Mouse (Mus musculus) brain, adult 2 months (tissue): ENCODE results near the gene Rlbp1.

ENCODE experiments used
- DNase-seq: peaks from one replicate; pipeline ENCODE4 v3.0.0; 2011; ENCODE audit warnings: low read depth, low spot score

Rlbp1 gene

DNA sequence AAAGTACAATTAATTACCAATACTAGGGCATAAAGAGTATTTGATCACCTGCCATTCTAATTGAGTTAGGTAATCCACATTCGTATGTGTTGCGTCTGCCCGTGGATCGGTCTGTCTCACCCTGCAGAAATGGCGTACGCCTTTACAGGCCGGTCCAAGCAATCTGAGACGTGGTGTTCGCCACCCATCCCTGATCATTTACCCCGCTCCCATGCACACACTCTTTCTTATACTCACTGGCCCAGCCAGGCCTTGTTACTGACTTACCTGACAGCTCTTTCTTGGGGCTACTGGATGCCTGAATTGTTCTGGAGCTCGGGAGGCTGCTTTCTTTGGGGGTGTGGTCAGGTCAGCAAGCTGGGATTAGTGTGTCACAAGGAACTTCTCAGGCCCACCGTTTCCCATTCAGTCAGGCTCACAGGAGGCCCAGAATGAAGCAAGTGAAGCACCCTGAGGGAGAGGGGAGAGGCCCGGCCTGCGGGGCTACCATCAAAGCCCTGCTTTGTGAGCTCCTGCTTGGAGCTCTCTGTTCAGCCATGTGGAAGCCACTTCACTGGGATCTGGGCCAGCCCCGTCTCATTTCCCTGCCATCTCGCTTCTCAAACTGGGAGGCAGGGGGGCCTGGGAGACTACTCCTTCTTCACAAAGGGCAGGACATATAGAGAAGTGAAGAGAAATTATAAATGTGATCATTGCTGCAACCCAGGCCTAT is at the start of gene Rlbp1:
Gene Rlbp1, minus strand, starts transcription at position 627 of the 712 bp plus-strand sequence.
- peak; percentile 34 for DNase-seq

DNA sequence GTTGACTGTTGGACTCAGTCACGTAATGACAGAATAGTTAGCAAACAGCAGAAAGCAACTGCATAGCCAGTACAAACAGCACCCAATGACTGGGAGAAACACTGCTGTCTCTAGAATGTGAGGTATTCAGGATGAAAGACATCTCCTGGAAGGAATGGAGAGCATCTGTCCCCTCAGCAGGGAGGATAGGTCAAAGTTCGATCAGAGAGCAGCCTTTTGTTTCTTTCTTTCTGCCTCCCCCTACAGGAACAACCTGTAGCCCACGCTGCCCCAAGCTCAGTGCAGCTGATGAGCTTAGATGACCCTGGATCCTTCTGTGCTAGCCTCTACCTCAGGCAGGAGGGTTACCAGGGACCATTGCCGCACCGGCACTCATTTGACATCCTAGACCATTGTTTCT is 41.4 kb upstream of the Rlbp1 start:
- DNase-seq: no peak

DNA sequence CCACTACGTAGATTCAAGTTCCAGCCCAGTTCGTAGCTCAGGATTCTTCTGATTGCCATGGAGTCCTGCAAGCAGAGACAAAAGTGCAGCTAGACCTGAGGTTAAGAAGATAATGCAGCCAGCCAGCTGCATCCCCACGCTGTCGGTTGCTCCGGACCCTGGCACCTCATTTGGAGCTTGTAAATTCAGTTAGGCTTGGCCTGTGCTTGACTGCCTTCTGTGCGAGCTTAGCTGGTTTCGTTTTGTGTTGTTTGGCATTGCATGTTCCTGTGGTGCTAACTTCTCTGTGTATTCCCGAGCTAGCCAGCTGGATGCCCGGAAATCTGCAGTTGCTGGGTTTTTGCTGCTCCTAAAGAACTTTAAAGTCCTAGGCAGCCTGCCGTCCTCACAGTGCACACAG is 39.0 kb upstream of the Rlbp1 start:
- peak; percentile 13 for DNase-seq

DNA sequence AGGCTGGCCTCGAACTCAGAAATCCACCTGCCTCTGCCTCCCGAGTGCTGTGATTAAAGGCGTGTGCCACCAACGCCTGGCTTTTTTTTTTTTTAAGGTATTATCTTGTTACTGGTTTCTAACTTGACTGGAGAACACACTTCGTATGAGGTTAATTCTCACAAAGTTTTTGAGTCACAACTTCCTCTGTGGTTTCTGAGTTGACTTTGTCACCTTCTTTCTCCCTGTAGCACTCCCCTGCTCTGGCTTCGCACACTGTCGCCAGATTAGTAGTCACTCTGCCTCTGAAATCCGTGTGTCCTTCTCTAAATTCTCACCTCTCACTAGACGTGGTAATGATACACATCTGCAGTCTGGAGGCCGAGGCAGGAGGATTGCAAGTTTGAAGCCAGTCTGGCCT is 36.0 kb upstream of the Rlbp1 start:
- no peak for DNase-seq

DNA sequence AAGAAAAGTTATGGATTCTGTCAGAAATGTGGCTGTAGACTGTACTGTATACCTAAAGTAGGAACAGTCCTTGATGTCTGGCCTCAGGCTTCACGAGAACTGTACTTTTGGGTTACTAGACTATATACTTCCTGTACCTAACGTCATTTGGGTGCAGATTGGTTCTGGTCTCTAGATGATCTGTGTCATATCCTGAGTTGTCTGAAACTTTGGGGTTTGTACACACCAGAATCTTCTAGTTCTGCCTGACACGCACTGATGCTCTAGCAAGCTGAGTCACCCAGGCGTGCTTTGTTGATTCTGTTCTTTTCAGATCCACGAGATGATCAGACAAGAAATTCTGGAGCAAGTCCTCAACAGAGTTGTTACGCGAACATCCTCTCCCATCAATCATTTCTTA is 33.1 kb upstream of the Rlbp1 start:
- no peak for DNase-seq

DNA sequence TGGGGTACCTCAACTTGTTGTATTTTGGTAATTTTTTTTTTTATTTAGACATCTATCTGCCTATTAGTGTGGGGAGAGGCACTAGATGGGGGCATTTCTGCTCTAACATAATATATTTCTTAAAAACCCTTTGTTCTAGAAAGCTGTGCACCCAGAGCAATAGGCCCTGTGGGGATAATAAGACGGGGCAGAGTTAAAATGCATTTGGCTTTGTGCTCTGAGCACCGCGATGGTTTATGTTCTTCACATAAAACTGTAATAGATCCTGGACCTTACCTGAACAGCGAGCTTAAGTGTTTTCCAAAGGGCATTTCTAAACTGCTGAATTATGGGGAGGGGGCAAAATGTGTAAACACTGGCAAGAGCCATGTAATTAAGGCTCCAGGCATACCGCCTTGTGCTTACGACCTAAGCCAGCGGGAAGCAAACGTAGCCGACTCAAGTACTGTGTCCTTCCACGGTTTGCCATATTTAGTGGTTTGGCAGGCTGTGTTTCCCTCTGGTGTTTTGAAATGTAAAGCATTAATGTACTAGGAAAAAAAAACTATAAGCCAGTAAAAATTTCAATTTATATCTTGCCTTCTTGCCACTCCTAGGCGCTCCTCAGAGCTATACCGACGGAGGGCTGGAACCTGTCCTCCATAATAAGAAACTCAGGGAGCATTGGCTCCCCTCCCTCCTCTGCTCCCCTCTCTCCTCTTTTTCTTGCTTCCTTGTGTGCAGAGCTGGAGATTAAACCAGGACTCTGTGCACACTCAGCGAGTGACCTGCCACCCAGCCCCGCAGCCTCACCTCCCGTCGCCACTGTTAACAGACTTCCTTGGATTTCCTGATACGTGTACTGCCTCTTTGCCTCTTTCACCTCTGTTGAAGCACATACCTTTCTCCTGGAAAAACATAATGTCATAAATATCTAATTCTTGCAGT is 27.9 kb upstream of the Rlbp1 start:
- no peak for DNase-seq

DNA sequence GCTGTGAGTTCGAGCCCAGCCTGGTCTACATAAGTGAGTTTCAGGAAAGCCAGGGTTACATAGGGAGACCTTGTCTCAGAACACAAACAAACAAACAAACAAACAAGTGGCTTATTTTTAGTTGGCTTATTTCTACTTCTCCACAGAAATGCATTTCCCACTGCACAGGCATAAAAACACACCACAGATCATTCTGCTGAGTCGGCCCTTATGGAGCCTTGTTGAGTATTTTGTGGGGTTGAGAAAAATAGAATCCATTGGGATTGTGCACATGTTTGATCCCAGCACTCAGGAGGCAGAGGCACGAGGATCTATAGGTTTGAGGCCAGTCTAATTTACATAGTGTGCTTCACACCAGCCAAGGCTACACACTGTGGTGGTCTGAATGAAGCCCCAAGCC is 13.4 kb upstream of the Rlbp1 start:
- no peak for DNase-seq

DNA sequence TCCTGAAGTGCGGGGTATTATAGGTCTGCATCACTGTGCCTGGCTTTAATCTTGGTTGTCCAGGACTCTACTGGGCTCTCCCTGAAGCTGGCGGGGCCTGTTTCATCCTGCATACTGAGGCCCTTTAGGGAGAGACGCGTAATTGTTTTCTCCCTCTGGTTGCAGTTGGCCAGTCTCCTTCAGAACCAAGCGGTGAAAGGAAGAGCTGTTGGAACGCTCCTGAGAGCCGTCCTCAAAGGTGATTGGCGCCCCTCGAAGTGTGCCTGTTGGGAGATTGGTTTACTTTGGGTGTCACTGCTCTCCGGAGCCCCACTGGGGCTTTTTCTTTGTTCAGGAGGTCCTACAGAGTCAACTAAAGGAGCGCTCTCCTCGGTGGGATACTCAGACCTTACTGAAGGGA is 12.1 kb upstream of the Rlbp1 start:
- no peak for DNase-seq

DNA sequence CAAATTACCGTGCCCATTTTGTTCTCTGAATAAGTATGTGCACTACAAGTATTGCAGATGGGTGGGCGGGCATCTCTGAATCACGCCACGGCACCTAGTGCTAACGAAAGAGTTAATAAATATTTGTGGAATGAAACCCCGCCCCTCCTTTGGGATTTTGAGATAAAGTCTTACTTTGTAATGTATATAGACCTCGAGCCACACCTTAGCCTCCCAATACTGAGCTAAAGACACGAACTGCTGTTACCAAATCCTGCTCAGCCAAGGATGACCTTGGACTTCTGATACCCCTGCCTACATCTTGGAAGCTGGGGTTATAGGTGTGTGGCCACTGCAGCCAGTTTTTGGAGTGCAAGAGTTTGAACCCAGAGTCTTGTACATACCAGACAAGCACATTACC is 11.6 kb upstream of the Rlbp1 start:
- DNase-seq: no peak

DNA sequence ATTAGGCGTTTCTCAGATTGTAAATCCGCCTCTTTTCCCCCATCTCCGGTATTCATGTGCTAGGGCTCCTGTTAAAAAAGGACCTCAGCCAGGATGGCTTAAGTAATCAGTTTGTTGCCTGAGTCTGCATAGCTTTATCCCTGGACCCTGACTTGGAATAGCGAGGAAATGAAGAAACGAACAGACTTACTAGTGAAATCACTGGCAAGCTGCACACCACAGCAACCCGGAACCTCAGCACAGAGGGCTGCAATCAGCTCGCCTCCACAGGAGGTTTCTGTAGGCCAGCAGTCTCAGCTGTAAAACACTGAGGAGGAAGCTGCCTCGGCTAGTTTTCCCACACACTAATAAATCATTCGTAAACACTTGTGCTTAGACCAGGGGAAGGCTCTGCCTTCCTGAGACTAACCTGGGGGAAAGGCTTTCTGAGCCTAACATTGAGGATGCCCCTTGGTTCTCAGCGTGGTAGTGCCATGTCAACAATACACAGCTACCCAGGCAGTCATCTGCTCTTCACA is 10.7 kb upstream of the Rlbp1 start:
- DNase-seq: peak; percentile 20

DNA sequence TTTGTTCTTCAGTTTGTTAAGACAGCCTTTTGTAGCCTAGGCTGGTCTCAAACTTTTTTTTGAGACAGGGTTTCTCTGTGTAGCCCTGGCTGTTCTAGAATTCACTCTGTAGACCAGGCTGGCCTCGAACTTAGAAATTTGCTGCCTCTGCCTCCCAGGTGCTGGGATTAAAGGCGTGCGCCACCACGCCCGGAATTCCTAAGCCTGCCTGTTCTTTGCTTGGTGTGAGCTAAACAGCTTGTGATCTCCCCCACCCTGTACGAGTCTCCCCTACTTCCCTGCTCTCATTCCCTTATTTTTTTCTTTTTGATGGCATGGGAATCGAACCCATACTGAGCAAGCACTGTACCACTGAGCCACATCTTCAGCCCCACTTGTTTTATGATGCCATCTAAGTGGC is 8.3 kb upstream of the Rlbp1 start:
- DNase-seq: no peak

DNA sequence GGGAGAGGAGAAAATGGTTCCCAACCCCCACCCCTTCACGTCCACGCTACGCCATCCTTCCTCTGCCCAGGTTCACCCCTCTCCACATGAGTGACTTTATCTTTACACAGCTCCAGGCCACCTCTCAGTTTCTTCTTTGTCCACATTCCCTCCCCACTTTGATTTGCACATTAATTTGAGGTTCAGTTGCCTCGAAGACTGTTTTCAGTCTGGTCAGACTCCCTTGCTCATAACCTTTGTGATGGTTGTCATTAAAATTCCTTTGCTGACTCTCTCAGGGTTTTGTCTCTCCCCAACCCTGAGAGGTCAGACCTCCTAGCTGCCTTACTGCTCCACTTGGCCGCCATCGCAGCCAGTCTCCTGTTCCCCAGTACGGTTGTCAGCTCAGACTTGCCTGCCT is 7.8 kb upstream of the Rlbp1 start:
- no peak for DNase-seq

DNA sequence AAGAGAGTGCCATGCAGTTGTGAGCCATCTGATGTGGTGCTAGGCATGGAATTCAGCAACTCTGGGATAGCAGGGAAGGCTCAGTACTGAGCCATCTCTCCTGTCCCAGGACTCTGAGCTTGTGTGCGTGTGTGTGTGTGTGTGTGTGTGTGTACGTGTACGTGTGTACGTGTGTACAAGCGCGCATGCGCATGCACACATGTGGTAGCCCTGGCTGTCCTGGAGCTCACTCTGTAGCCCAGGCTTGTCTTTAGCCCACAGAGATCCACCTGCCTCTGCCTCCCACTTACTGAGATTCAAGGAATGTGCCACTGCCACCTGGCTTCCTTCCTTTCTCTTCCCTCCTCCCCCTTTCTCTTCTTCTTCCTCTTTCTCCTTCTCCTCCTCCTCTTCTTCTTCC is 7.1 kb upstream of the Rlbp1 start:
- DNase-seq: no peak

DNA sequence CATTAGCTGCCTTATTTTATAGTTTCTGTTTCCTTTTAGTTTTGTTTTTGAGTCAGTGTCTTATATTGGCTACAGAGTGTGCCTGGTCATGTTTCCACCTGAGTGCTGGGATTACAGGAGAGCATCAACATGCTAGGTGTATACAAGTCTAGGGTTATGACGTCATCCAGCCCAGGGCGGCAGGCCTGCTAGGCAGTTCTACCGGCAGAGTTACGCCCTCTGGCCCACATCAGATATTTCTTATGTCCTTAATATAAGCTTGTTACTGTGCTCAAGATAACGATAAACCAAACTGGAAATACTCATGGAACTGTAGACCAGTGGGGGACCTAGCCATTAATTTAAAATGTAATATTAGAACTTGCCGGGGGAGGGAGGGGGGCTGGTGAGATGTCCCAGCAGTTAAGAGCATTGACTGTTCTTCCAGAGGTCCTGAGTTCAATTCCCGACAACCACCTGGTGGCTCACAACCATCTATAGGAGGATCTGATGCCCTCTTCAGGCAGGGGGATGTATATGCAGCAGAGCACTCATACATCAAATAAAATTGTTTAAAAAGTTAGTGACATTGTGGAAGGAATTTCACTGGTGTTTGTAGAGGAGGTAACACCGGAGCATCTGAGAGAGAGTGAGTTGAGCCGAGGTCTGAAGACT is 6.1 kb upstream of the Rlbp1 start:
- DNase-seq: no peak

DNA sequence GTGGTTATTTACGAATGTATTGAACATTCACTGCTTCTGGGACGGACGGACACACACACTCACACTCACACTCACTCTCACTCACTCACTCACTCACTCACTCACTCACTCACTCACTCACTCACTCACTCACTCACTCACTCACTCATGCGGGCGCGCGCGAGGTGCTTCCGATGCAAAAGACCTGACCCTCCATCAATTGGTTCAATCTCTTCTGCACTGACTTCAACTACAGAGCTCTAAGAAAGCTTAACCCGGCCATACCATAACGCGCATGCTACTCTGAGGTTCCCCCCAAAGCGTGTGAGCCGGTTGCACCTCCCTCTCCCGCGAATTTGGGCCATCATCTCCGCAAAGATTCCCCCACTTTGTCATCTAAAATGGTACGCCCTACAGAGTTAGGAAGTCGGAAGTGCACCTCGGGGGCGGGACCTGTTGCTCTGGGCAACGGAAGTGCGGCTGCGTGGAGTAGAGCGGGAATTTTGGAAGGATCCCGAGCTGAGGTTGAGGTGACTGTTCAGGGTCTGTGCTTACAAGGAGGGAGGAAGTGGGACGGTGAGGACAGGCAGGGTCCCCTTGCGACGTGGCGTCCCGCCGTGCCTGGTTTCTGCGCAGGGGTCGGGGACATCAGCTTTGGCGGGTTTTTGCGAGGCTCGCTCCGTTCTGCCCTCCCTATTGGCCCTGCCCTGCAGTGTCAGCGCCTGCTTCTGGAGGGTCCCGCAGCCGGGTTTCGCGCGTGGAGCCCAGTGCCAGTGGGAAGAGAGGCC is 5.2 kb upstream of the Rlbp1 start, which contains the start of gene Fanci:
Gene Fanci, plus strand, starts transcription at position 47 of the 767 bp plus-strand sequence.
- DNase-seq: peak; percentile 96

DNA sequence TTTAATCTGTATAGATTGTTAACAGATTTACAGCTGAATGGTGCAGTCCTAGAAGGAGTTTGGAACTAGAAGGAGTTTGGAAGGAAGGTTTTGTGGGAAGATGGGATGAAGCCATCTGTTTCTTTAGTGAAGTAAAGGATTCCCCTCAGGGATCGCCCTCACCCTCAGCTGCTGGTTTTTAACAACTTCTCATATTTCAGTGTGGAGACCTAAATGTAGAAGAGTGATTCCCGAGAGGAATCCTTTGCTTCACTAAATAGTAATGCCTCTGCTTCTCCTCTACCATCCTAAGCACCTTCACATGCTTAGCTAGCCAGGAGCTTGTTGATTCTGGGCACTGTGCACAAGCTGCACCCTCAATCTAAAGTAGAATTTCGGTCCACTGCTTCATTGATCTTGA is 4.6 kb upstream of the Rlbp1 start:
- DNase-seq: peak; percentile 40

DNA sequence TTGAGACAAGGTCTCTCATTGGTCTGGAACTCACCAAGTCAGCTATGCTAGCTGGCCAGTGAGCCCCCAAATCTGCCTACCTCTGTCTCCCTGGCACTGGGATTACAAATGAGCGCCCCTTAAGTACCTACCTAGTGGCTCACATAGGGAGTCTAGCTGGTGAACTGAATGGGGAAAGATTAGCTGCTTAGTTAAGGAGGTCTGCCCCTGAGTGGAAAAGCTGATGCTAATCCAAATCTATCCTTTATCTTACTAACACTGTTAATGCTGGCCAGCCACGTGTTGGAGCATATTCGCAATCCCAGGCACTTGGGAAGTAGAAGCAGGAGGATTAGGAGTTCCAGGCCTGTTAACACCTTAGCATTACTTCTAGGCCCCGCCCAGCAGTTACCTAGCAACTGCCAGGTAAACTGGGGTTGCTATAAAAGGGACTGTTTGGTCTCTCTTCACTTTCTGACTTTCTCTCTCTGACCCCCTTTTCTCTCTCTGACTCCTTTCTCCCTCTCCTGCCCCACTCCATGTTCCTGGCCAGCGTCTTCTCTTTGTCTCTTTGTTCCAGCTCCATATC is 3.4 kb upstream of the Rlbp1 start:
- DNase-seq: no peak

DNA sequence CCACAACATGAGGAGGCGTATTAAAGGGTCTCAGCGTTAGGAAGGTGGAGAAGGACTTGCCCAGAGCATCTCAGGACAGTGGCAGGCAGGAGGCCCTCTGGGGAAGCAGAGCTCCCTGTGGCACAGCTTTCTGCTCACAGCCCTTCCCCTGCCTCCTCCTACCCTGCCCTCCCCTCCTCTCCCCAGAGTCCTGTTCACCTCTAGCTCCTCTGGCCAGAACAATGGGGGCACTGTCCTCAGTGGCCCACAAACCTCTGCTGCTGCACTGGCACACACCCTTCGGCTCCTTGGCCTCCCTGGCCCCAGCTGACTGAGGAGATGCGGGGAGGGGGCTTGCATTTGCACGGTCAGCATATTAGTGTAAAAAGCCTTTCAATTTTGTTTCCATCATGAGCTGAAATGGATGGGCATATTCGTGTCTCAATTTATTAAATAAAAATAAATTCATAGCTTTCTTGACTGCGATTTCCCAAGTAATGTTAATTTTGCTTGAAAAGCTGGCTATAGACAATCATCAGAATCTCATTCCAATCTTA is 1.9 kb upstream of the Rlbp1 start:
- DNase-seq: no peak

DNA sequence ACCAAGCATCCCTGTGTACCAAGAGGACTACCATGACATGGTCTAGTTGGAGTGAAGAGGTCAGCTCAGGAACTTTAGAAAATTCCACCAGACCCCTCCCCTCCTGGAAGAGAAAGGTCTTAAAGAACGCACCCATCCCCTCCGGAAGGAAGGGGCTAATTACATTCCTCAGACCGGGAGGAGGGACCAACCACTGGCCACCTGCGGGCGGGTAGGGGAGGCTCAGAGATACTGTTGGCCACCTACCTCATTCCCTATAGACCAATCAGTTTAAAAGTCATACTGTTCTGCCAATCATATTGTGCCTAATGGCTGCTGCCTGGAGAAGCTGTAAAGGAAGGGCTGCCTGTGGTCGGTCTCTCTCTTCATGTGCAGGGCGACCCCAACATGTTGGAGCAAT is 1.1 kb upstream of the Rlbp1 start:
- DNase-seq: no peak

DNA sequence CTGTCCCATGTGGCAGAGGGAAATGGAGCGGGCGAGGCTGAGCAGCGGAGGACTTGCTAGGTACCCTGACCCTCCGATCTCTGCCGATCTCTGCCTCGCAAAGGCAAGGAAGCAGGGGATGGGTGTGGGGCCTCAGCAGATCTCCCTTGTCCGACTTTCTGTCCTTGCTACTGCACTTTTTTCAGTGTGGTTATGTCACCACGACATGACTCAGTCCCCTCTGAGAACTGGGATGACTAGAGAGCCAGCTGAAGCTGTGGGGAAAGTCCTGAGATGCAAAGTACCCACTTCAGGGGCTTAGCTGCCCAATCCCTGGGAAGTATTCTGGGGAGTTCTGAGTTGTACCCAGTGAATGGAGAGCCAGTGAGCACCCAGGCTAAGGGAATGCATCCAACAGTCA is 292 bp upstream of the Rlbp1 start:
- DNase-seq: no peak
